Mouse (Mus musculus) stomach, embryonic 15.5 days (tissue): ENCODE data around the gene Abca5. TPM values are rescaled to one million over a fixed set of nuclear protein-coding genes. Genes with fewer than 3 reads are reported as not detected.

ENCODE experiments used
- ATAC-seq: fragments of 200-750 bp; cut with Nextera tagmentation; 2 replicates; pipeline ENCODE4 v1.8.0; 2017; ENCODE audit warnings: low read depth, moderate number of reproducible peaks, moderate TSS enrichment; ENCODE audit not compliant: insufficient read depth, low FRiP score
- H3K27ac ChIP-seq: fragments of 300-500 bp; sonication (generic); 2 replicates; pipeline ENCODE4 v1.5.1; 2015; ENCODE audit warnings: mild to moderate bottlenecking, inconsistent platforms
- H3K27me3 ChIP-seq: fragments of 300-500 bp; sonication (generic); replicated peaks from 2 replicates; pipeline ENCODE4 v1.6.1; 2015; ENCODE audit warnings: inconsistent platforms
- H3K36me3 ChIP-seq: fragments of 300-500 bp; sonication (generic); 2 replicates; pipeline ENCODE4 v1.6.1; 2015; ENCODE audit warnings: inconsistent platforms
- H3K4me1 ChIP-seq: fragments of 300-500 bp; sonication (generic); 2 replicates; pipeline ENCODE4 v1.6.1; 2015; ENCODE audit warnings: inconsistent platforms
- H3K4me2 ChIP-seq: fragments of 300-500 bp; sonication (generic); 2 replicates; pipeline ENCODE4 v1.6.1; 2015; ENCODE audit warnings: mild to moderate bottlenecking, inconsistent platforms
- H3K4me3 ChIP-seq: fragments of 300-500 bp; sonication (generic); replicated peaks from 2 replicates; pipeline ENCODE4 v1.5.1; 2015; ENCODE audit warnings: inconsistent platforms
- H3K9ac ChIP-seq: fragments of 300-500 bp; sonication (generic); 2 replicates; pipeline ENCODE4 v1.6.1; 2015; ENCODE audit warnings: inconsistent platforms
- H3K9me3 ChIP-seq: fragments of 300-500 bp; sonication (generic); 2 replicates; pipeline ENCODE4 v1.6.1; 2016; ENCODE audit warnings: inconsistent platforms
- WGBS: fragments of 180-500 bp; shearing (Covaris S2); methylation state at CpG from one replicate; pipeline ENCODE4 v1.1.7; 2015; 5-methylcytosine and 5-hydroxymethylcytosine counted together
- polyA plus RNA-seq: library from polyadenylated mRNA; unstranded; fragments of >200 nt; fragmentation: Nextera tagmentation; extraction: Ambion mirVana; gene quantifications from 2 replicates; pipeline ENCODE4 v1.2.1, GENCODE M21; 2015

The Abca5 gene
- 3.2 and 3.7 TPM in 2 replicates for polyA plus RNA-seq

DNA sequence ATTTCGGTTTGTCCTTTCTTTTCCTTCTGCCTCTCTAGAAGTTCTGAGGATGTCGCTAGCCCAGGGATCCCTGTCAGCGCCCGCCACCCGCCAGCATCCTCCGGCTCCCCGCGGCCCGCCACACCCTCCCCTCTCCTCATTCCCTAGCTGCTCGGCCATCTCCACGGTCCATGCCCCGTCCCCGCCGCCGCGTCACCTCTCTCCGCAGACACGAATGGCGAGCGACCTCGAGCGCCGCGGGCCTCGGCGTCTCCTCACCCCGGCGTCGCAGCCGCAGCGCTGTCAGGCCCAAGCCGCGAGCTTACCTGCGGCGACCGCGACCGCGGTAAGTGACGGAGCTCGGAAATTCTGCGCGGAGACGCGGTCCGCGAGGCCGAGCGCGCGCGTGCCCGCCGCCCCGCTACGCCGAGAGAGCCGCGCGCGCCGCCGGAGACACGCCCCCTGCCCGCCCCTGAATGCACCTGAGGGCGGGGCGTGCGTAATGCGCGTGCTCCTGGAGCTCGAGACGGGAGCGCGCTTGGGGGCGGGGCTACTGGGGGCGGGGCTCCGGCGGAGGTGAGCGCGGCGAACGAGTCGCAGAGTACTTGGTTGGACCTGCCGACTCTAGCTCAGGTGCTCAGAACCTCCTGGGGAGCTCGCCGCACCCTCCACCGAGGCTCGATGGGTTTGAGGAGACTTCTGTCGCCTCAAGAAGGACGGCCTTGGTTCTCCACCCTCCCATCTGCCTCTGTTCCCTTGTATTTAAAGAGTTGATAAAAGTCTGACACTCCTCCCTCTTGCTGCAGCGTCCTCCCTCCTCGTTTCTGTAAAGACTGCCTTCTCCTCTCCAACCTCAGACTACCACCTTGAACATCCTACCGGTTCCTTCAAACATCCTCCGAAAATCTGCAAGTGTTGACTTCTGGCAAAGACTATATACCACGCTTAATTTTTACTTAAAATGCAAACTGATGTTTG is at the start of gene Abca5:
Abca5 (minus strand) TSS at position 428 of the 957 bp plus-strand sequence.
- no peaks in the 10 kb centered on the region for H3K27me3 ChIP-seq
- H3K36me3 ChIP-seq = no peaks in the 10 kb centered on the region
- WGBS = 1% methylated on average over 80 of the region's 95 CpGs
- no peaks in the 10 kb centered on the region for H3K9me3 ChIP-seq
- peak within 1 kb of the TSS; percentile 46 for H3K9ac ChIP-seq
- H3K27ac ChIP-seq = no peak within 1 kb of the TSS
- H3K4me1 ChIP-seq = no peaks in the 10 kb centered on the region
- peak within 1 kb of the TSS; percentile 83 for H3K4me3 ChIP-seq
- peak; percentile 92 for ATAC-seq
- peak within 1 kb of the TSS; percentile 90 for H3K4me2 ChIP-seq

DNA sequence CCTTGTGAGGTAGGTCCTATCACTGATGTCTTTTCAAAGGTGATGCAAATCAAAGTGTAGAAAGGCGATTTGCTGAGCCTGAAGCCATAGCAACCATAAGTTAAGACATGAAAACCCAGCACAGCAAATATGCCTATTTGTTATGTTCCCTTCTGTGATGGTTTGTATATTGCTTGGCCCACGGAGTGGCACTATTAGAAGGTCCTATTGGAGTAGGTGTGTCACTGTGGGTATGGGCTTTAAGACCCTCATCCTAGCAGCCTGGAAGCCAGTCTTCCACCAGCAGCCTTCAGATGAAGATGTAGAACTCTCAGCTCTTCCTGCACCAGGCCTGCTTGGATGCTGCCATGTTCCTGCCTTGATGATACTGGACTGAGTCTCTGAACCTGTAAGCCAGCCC is 48.0 kb upstream of the Abca5 start:
- Histone ChIP-seq H3K4me1 (no peaks in the 10 kb centered on the region), H3K27ac (no peak overlapping the region), H3K36me3 (no peaks in the 10 kb centered on the region), H3K4me3 (no peak overlapping the region), H3K9ac (no peak overlapping the region), H3K27me3 (no peaks in the 10 kb centered on the region), H3K4me2 (no peak overlapping the region), H3K9me3 (no peaks in the 10 kb centered on the region)
- 82% methylated on average over 2 of the region's 2 CpGs for WGBS
- ATAC-seq = no peak

DNA sequence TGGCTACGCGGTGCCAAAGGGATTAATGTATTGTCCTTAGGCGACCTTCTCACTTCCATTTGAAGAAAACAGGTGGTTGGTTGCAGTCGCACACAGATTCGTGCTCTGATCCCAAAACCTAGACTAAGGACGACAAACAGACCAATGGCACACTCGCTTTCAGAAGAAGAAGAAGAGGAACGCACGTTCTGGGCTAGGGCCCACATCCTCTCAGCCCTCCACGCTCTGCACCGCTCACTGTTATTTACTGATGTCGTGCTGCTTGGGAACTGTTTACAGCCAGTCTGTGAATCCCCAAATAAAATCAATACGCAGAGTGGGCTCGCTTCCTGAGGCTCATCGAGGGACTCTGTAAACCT is 42.8 kb upstream of the Abca5 start:
- Histone ChIP-seq H3K9ac (no peak overlapping the region), H3K27me3 (no peaks in the 10 kb centered on the region), H3K4me3 (peak overlapping the region; percentile 30), H3K9me3 (no peaks in the 10 kb centered on the region), H3K36me3 (no peaks in the 10 kb centered on the region), H3K27ac (peak overlapping the region; percentile 71; the same call in 1 of the 2 replicates), H3K4me1 (0 out of 2 replicates have a peak, but pooled peaks cover 2% of the 10 kb centered on the region), H3K4me2 (peak overlapping the region; percentile 61)
- WGBS = 19% methylated on average over 15 of the region's 15 CpGs
- ATAC-seq = 0 out of 2 replicates have a peak, but pooled peaks have one; percentile 9

DNA sequence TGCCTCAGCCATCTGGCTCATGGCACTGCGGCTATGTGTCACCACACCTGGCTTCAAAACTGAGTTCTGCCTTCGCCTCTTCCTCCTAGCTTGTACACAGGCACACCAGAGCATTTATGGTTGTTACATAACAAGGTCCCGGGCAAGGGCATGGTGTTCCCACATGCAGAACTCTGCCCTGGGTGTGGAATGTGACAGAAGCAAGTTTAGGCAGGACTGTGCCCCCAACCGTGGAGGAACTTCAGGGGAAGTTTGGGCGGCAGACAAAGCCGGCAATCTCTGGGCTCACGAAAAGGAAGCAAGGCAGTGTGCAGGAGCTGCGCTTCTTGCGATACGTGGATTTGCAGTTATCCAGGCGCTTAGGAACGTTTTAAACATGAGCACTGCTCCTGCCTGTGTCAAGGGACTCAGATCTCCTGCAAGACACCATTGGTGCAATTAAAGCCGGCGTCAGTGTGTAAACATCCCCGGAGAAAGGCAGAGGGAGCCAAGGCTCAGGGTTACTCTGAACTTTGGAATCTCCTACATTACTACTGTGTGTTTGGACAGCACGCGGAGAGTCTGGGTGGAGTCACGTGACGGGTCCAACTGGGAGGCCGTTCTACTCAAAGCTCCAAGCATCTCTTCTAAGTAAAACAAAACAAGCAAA is 42.3 kb upstream of the Abca5 start:
- ATAC-seq = peak; percentile 94
- H3K4me3 ChIP-seq = peak overlapping the region; percentile 30
- no peak overlapping the region for H3K9ac ChIP-seq

DNA sequence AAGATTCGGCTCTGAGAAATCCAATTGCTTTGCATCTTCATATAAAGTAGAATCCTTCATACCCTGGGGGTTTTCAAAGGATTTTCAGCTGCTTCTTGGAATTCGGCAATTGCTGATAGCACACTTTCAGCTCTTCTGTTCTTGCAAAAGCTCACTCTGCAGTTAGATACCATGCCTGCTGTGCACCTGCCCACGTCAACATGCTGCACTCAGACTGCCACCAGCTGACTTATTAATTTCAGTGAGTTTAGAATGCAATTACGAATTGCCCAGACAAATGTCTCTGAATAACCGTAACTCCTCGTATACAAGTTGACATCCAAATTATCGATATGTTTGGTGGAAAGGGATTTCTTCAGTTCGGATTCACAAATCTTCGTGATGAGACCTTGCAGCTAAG is 36.5 kb upstream of the Abca5 start:
- H3K27ac ChIP-seq = no peak overlapping the region
- WGBS = 81% methylated on average over 9 of the region's 9 CpGs
- no peaks in the 10 kb centered on the region for H3K36me3 ChIP-seq
- H3K27me3 ChIP-seq = no peaks in the 10 kb centered on the region
- no peaks in the 10 kb centered on the region for H3K4me1 ChIP-seq
- H3K9me3 ChIP-seq = no peaks in the 10 kb centered on the region
- H3K4me3 ChIP-seq = no peak overlapping the region
- no peak overlapping the region for H3K4me2 ChIP-seq
- H3K9ac ChIP-seq = no peak overlapping the region
- no peak for ATAC-seq

More for the DNA sequence above, 42.3 kb upstream of the Abca5 start:
- Histone ChIP-seq H3K36me3 (no peaks in the 10 kb centered on the region), H3K9me3 (no peaks in the 10 kb centered on the region), H3K27ac (peak overlapping the region; percentile 71), H3K4me1 (0 out of 2 replicates have a peak, but pooled peaks cover 2% of the 10 kb centered on the region), H3K4me2 (peak overlapping the region; percentile 61), H3K27me3 (no peaks in the 10 kb centered on the region)
- WGBS = 6% methylated on average over 20 of the region's 20 CpGs

DNA sequence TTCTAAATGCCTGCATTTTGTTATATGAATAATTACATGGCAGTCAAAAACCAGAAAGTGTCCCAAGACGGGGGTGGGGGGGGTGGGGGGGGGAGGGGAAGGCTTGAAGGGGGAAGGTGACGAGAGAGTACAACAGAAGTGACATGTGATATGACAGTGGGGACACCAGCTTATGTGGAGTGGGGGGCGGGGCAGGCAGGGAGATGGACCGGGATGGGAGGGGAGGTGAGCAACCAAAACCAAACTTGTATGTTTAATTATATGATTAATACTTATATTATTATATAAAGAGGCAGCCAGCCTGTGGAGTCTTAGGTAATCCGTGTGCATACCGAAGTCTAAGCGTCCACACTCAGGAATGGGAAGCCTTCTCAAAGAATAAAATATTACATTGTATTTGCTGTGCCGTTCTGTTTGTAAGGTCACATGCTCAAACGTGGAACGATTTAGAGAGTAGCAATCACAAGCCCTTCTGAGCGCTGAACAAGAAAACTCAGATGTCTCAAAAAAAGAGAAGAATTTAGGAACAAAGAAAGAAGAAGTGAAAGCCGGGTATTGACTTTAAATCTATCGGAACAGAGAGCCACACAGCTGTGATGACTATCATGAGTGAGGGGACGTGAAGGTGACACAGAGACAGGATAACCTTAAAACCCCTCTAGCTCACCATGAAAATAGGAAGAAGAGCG is 34.9 kb upstream of the Abca5 start:
- Histone ChIP-seq H3K27me3 (no peaks in the 10 kb centered on the region), H3K4me2 (no peak overlapping the region), H3K9me3 (no peaks in the 10 kb centered on the region), H3K36me3 (no peaks in the 10 kb centered on the region), H3K9ac (no peak overlapping the region), H3K27ac (no peak overlapping the region), H3K4me1 (no peaks in the 10 kb centered on the region), H3K4me3 (no peak overlapping the region)
- 74% methylated on average over 14 of the region's 15 CpGs for WGBS
- no peak for ATAC-seq

DNA sequence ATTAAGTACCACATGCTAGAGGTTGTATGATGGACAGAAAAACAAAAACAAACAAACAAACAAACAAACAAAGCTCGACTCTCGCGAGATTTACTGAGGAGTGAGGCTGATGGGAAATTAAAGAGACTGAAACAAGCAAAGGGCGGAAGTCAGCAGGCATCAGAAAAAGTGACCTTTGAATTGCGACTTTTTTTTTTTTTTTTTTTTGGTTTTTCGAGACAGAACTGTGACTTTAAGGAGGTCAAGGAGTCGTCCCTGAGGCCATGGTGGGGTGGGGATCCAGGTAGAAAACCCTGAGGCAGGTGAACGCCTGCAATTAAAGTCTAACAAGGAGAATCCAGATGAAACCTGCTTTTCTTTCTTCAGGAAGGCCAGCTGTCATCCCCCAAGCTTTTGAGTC is 34.3 kb upstream of the Abca5 start:
- Histone ChIP-seq H3K9me3 (no peaks in the 10 kb centered on the region), H3K9ac (no peak overlapping the region), H3K27me3 (no peaks in the 10 kb centered on the region), H3K36me3 (no peaks in the 10 kb centered on the region), H3K4me3 (no peak overlapping the region), H3K4me1 (no peaks in the 10 kb centered on the region), H3K4me2 (no peak overlapping the region), H3K27ac (no peak overlapping the region)
- 56% methylated on average over 8 of the region's 8 CpGs for WGBS
- ATAC-seq = no peak

DNA sequence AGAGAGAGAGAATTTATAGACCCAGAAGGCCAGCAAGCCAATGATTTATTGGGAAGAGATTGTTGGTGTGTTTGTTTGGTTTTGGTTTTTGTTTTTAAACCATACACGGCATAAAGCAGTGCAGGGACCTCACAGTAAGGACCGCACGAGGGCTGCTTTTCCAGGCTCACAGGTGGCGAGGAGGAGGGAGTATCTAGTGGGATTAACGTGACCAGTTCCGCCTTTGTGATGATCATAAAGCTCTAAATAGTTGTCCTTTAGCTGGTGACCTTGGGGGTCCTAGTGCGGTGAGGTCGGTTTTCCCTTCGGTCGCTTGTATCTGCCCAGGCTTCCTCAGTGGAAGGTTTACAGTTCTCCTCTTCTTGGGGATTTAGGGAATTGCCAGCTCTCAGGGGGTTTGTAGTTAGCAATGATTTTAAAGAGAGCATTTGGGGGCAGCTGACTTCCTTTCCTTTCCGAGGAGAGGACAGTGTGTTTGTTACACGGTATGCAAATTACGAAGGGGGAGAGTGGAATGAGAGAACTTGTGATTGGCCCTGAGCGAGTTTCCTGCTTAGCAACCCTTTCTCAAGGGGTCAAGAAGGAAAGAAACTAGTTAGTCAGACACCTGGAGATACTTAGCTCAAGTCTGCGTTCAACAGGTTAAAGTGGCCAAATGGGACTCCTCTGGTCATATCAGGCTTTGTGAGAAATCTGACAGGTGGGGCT is 31.9 kb upstream of the Abca5 start:
- Histone ChIP-seq H3K9ac (no peak overlapping the region), H3K27me3 (no peaks in the 10 kb centered on the region), H3K4me2 (peak overlapping the region; percentile 33), H3K9me3 (no peaks in the 10 kb centered on the region), H3K4me1 (no peaks in the 10 kb centered on the region), H3K27ac (no peak overlapping the region), H3K36me3 (no peaks in the 10 kb centered on the region), H3K4me3 (no peak overlapping the region)
- WGBS = 17% methylated on average over 15 of the region's 15 CpGs
- 0 out of 2 replicates have a peak, but pooled peaks have one; percentile 22 for ATAC-seq

DNA sequence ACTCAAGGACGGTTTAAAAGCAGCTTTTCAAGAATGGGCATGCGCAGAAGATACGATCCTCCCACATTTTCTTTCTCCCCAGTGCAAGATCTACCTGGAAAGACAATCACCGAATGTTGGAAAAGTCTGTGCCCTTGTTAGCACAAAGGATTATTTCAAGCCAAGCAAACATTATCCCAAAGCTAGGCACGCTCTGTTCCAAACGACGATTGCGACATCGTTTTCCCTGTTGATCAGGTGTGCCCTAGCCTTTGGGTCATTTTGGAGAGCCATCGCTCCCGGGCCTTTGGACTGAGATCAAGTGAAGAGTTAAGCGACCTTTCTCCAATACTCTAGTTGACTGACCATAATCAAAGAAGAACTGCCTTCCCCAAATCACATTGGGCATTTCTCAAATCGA is 30.1 kb upstream of the Abca5 start:
- H3K9ac ChIP-seq = no peak overlapping the region
- H3K4me2 ChIP-seq = no peak overlapping the region
- 80% methylated on average over 13 of the region's 13 CpGs for WGBS
- no peaks in the 10 kb centered on the region for H3K9me3 ChIP-seq
- H3K4me1 ChIP-seq = no peaks in the 10 kb centered on the region
- ATAC-seq = no peak
- no peaks in the 10 kb centered on the region for H3K27me3 ChIP-seq
- no peak overlapping the region for H3K27ac ChIP-seq
- no peaks in the 10 kb centered on the region for H3K36me3 ChIP-seq
- no peak overlapping the region for H3K4me3 ChIP-seq

DNA sequence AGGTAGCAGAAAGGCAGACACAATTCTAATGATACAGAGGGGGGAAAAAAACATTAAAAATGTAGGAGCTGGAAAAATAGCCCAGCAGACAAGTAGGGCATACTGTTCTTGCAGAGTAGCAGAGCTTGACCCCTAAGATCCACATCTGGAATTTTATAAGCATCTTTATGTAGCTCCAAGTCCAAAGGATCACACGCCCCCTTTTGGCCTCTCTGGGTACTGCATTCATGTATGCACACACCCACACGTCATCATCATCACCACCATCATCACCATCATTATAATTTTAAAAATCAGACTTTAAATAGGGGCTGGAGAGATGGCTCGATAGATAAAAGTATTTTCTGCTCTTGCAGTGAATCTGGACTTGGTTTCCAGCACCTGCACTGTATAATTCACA is 29.4 kb upstream of the Abca5 start:
- H3K9me3 ChIP-seq = no peaks in the 10 kb centered on the region
- H3K27me3 ChIP-seq = no peaks in the 10 kb centered on the region
- H3K4me3 ChIP-seq = no peak overlapping the region
- H3K27ac ChIP-seq = no peak overlapping the region
- H3K4me1 ChIP-seq = no peaks in the 10 kb centered on the region
- WGBS = 72% methylated on average over 3 of the region's 3 CpGs
- H3K36me3 ChIP-seq = no peaks in the 10 kb centered on the region
- no peak for ATAC-seq
- H3K4me2 ChIP-seq = no peak overlapping the region
- H3K9ac ChIP-seq = no peak overlapping the region

DNA sequence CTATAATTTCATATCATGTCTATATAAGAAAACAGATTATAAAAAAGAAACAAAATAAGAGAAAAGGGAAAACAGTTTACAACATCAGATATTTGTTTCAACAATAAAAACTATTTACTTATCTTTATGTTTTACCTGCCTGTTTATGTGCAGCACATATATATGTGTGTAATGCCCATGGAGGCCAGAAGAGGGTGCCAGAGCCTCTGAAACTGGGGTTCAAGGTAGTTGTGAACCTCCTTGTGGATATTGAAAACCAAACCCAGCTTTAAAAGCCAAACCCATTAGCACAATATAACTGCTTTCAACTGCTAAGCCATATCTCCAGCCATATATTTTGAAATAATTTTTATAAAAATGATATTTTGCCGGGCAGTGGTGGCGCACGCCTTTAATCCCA is 27.5 kb upstream of the Abca5 start:
- Histone ChIP-seq H3K4me3 (no peak overlapping the region), H3K27me3 (no peaks in the 10 kb centered on the region), H3K4me1 (no peaks in the 10 kb centered on the region), H3K36me3 (no peaks in the 10 kb centered on the region), H3K9ac (no peak overlapping the region), H3K4me2 (no peak overlapping the region), H3K9me3 (no peaks in the 10 kb centered on the region), H3K27ac (no peak overlapping the region)
- WGBS = 74% methylated on average over 3 of the region's 3 CpGs
- ATAC-seq = no peak
